Mouse (Mus musculus): ENCODE results near the gene Fgfr2.

- TF ChIP-seq CTCF (conservative IDR thresholded peaks at IDR 0.05; ENCODE audit: low read length) (no peak), POU5F1 (IDR thresholded peaks at IDR 0.05; ENCODE audit: borderline replicate concordance, low read length) (no peak)
Measured at GRCm38 (mm10) chr7:131478403-131478802, 1644.7 kb downstream of the Fgfr2 start.

Data from E14TG2a.4 (cell line).